Mouse (Mus musculus) 3134 (cell line): ENCODE results near the gene Pwwp2b.

Experiments used
- DNase-seq: peaks from one replicate; pipeline ENCODE4 v3.0.0-alpha.2; 2011; ENCODE audit warnings: low spot score; ENCODE audit not compliant: insufficient read length; ENCODE audit errors: extremely low read depth

Gene Pwwp2b

GRCm38 (mm10) chr7:139247881-139248614 is at the start of gene Pwwp2b:
TSS of gene Pwwp2b (plus strand) at chr7:139248482.
- peak; percentile 90 for DNase-seq

- no peak for DNase-seq
These were observed 48.2 kb upstream of the Pwwp2b start for GRCm38 (mm10) chr7:139200108-139200507.

DNA sequence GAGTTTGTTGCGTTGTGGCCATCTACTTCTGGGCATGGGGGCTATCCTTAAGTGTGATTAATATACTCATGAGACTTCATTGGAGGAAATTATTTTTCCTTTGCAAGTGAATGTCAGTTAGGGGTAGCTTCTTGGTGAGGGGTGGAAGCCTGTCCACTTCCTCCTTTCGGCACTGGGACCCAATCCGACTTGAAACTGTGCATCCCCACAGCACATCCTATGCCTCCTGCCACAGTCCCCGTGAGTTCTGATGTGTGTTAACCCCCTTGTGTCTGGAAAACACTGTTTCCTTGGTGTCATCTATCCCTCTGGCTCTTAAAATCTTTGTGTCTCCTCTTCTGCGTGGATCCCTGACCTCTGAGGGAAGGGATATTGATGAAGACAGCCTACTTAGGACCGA is 47.1 kb upstream of the Pwwp2b start:
- no peak for DNase-seq

DNA sequence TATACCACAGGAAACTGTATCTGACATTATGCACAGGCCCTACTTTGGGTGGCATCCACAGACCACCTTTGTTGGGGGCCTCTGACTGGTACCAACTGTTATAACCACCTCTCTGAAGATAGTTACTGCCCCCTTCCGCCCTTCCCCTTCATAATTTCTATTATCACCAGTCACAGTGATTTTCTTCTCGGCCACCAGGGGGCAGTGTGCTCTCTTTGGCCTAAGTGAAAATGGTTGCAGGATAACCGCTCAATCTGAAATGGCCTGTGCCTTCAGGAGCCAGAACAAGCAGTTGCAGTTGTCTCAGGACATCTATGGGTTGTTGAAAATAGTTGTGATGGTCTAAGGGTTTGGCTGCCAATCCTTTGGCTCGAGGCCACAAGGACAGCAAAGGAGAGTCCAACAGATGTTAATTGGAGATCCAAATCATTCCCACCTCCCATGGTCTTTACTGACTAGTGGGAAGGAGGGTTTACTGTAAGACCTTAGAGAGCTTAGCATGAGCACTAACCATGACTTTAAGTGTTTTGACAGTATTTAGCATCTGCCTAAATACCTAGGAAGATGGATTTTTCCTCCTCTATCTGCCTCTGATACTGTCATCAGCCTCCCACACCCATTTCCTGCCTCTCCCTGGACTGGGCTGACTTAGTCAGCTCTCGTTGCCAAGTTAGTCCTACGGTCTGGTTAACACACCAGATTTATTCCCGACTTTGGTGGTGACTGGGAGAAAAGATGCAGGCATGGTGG is 40.1 kb upstream of the Pwwp2b start:
- DNase-seq = peak; percentile 45

GRCm38 (mm10) chr7:139208773-139209095 is 39.5 kb upstream of the Pwwp2b start:
- DNase-seq = peak; percentile 56

DNA sequence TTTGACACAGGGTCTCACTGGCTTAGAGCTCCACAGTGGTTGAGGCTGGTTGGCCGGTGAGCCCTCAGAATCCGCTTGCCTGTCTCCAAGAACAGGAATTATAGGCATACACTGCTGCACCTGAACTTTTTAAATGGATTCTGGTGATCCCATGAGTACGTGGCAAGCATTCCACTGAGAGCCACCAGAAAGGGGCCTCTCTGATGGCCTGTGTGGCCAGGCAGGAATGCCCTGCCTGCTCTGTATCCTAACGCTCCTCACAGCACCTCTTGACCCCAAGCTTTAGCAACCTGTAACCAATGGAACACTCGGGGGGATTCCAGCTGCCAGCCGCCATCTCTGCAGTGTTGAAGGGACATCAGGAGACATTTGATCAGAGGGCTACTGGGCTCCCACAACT is 36.5 kb upstream of the Pwwp2b start:
- DNase-seq = no peak

- DNase-seq = peak; percentile 99
These were observed 35.2 kb upstream of the Pwwp2b start, which contains the start of the genes Lrrc27 and Stk32c for GRCm38 (mm10) chr7:139212754-139213745. TSS of gene Lrrc27 (plus strand) at chr7:139212988. TSS of gene Stk32c (minus strand) at chr7:139213307.

GRCm38 (mm10) chr7:139213751-139214150 is 34.5 kb upstream of the Pwwp2b start:
- no peak for DNase-seq

GRCm38 (mm10) chr7:139214160-139214559 is 34.1 kb upstream of the Pwwp2b start:
- DNase-seq = no peak

DNA sequence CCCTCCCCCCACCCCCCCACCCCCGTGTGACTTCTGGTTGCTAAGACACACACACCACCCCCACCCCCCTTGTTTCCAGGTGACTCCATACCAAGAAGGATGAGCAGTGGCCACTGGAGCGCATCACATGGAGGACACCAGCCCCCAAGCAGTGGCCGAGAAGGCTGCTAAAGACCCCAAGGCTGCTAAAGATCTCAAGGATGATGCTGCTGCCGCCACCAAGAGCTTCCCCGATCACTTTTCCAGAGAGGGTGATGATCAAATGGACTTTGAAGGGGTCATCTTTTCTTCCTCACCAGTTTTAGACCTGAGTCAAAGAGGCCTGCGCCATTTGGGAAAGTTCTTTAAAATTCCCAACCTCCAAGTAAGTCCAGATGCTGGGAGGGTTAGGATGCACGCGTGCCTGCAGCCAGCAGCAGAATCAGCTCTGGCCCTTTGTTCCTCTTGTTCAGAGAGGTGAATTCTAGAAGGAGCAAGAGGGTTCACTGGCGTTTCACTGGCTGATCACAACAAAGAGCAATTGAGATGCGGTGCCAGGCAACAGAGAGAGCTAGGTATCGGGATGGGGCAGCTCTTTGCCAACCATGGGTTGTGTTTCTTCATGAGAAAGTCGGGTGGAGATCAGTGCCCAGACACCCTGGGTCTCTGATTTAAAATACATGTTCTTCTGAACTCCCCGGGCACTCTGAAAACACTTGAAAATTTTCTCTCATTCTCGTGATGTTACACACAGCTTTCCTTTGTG is 33.5 kb upstream of the Pwwp2b start:
- DNase-seq = no peak

GRCm38 (mm10) chr7:139215516-139215915 is 32.8 kb upstream of the Pwwp2b start:
- DNase-seq = no peak

GRCm38 (mm10) chr7:139215946-139216345 is 32.3 kb upstream of the Pwwp2b start:
- no peak for DNase-seq

GRCm38 (mm10) chr7:139216464-139216863 is 31.8 kb upstream of the Pwwp2b start:
- no peak for DNase-seq

DNA sequence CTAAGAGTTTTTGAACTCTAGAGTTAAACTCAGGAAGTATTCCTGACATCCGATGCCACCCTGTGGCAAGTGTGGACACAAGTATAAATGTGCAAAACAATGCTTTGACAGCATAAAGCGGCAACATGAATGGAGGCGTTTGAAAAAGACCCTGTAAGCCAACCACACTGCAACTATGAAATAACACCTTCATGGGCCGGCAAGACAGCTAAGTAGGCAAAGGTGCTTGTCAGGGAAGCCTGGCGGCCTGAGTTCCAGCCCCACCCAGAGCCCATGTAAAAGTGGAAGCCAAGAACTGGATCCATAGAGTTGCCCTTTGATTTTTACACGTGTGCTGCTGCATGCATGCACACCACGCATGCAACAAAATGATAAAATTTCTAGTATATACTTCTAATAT is 31.2 kb upstream of the Pwwp2b start:
- no peak for DNase-seq

- no peak for DNase-seq
These were observed 29.5 kb upstream of the Pwwp2b start for GRCm38 (mm10) chr7:139218641-139219415.

GRCm38 (mm10) chr7:139219486-139219885 is 28.8 kb upstream of the Pwwp2b start:
- DNase-seq = no peak

DNA sequence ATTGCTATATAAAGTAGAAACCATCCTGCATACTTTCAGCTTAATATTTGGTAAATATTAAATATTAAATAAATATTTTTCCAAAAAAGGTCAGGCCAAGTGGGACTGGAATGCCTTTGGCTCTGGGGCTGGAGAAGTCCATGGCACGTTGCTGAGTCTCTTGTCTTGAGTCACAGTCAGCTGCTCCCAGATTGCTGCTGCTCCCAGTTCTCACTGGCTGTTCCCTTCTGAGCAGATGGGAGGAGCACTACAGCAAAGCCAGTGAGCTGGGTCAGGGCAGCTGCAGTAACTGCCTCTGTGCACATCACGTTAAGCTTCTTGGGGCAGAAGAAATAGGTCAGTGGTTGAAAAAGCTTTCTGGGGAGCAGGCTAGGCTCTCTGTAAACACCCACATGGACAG is 28.0 kb upstream of the Pwwp2b start:
- peak; percentile 68 for DNase-seq

- DNase-seq = no peak
These were observed 27.2 kb upstream of the Pwwp2b start for GRCm38 (mm10) chr7:139221072-139221471.

DNA sequence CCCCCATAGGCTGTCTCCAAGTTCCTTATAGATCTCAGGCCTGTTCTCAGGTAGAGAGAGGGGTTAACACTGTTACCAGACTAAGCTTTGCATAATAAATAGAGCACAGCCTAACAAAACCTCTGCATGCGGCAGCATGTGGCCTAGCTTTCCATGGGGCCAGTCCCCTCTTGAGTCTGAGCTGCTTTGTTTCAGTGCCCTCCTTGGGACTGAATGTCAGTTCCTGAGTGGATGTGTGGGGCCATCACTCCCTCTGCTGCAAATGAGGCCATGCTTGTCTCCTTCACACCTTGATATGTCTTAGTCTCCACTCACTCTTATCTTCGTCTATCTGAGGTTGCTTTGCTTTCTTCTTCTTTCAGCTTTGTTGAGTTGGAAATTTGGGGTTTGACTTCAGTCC is 26.4 kb upstream of the Pwwp2b start:
- DNase-seq = no peak
